Mouse (Mus musculus) C2C12 (cell line): ENCODE measurements around the gene Hmx1.

Experiments used
- CEBPB ChIP-seq: IDR thresholded peaks from one replicate; pipeline ENCODE4 v1.6.1; 2011; ENCODE audit warnings: low read depth, mild to moderate bottlenecking, control low read depth, moderate library complexity
- CTCF ChIP-seq: IDR thresholded peaks from one replicate; pipeline ENCODE4 v1.5.1; 2011; ENCODE audit not compliant: control insufficient read depth, insufficient read depth, insufficient read length
- FOSL1 ChIP-seq: IDR thresholded peaks from one replicate; pipeline ENCODE4 v1.8.0; 2011; ENCODE audit warnings: mild to moderate bottlenecking, low read length; ENCODE audit not compliant: poor library complexity, insufficient read depth, severe bottlenecking
- MAX ChIP-seq: IDR thresholded peaks from one replicate; pipeline ENCODE4 v1.6.1; 2011; ENCODE audit warnings: mild to moderate bottlenecking, control low read depth
- MYOD1 ChIP-seq: IDR thresholded peaks from one replicate; pipeline ENCODE4 v1.6.1; 2011; ENCODE audit warnings: low read depth; ENCODE audit not compliant: control insufficient read depth, insufficient read length
- USF1 ChIP-seq: IDR thresholded peaks from one replicate; pipeline ENCODE4 v1.6.1; 2011; ENCODE audit warnings: low read depth, mild to moderate bottlenecking, control low read depth, moderate library complexity

GRCm38 (mm10) chr5:35345084-35345483 is 43.8 kb upstream of the Hmx1 start:
- TF ChIP-seq CTCF (no peak), MAX (no peak), USF1 (no peak), MYOD1 (no peak), FOSL1 (no peak), CEBPB (no peak)
